Mouse (Mus musculus) liver, embryonic 14.5 days (tissue): ENCODE measurements around the gene Ubox5. TPM values are rescaled to one million over a fixed set of nuclear protein-coding genes. Genes with fewer than 3 reads are reported as not detected.
A peak's percentile ranks its signal among the peaks of the same experiment; 100 is the strongest.

Experiments
- ATAC-seq: fragments of 200-750 bp; cut with Nextera tagmentation; 2 replicates; pipeline ENCODE4 v1.8.0; 2017; ENCODE audit warnings: moderate number of reproducible peaks, mild to moderate bottlenecking, moderate library complexity; ENCODE audit not compliant: insufficient read depth
- DNase-seq, 3 experiments: peaks; one replicate each; pipeline ENCODE4 v3.0.0-alpha.2; 2012 to 2013; ENCODE audit warnings: low read depth in 3 of 3, low spot score in 3 of 3
- H3K27ac ChIP-seq: fragments of 300-500 bp; sonication (generic); 2 replicates; pipeline ENCODE4 v1.5.1; 2014; ENCODE audit warnings: moderate library complexity, mild to moderate bottlenecking, control low read depth, inconsistent platforms
- H3K27me3 ChIP-seq: fragments of 300-500 bp; sonication (generic); 2 replicates; pipeline ENCODE4 v1.6.1; 2014; ENCODE audit warnings: mild to moderate bottlenecking, low read length, moderate library complexity; ENCODE audit not compliant: control insufficient read depth, insufficient read depth
- H3K36me3 ChIP-seq: fragments of 300-500 bp; sonication (generic); replicated peaks from 2 replicates; pipeline ENCODE4 v1.6.1; 2014; ENCODE audit warnings: low read depth; ENCODE audit not compliant: control insufficient read depth, insufficient read depth
- H3K4me1 ChIP-seq, 2 experiments: fragments of 200-500 bp in 1 of 2; fragments of 300-500 bp in 1 of 2; sonication (generic) in 1 of 2; replicated peaks; 2 replicates each; pipeline ENCODE4 v1.6.1; 2012 to 2014; ENCODE audit warnings: antibody characterized with exemption in 1 of 2, inconsistent platforms in 1 of 2, low read length in 1 of 2; ENCODE audit not compliant: control insufficient read depth in 2 of 2, insufficient read depth in 2 of 2
- H3K4me2 ChIP-seq: fragments of 300-500 bp; sonication (generic); 2 replicates; pipeline ENCODE4 v1.6.1; 2014; ENCODE audit warnings: low read depth, mild to moderate bottlenecking, control low read depth, moderate library complexity
- H3K4me3 ChIP-seq, 2 experiments: fragments of 200-500 bp in 1 of 2; fragments of 300-500 bp in 1 of 2; sonication (generic) in 1 of 2; 2 replicates each; pipeline ENCODE4 v1.5.1; 2012 to 2014; ENCODE audit warnings: low read depth in 2 of 2, low read length in 2 of 2, mild to moderate bottlenecking in 2 of 2, control low read depth in 1 of 2, inconsistent platforms in 1 of 2, moderate library complexity in 1 of 2; ENCODE audit not compliant: insufficient read depth in 1 of 2
- H3K9ac ChIP-seq: fragments of 300-500 bp; sonication (generic); replicated peaks from 2 replicates; pipeline ENCODE4 v1.6.1; 2014; ENCODE audit warnings: mild to moderate bottlenecking, control low read depth, moderate library complexity
- H3K9me3 ChIP-seq: fragments of 300-500 bp; sonication (generic); 2 replicates; pipeline ENCODE4 v1.6.1; 2016; ENCODE audit warnings: low read length, mixed read lengths; ENCODE audit not compliant: control insufficient read depth
- CTCF ChIP-seq: IDR thresholded peaks from 2 replicates; pipeline ENCODE4 v1.5.1; 2016; ENCODE audit warnings: antibody characterized with exemption, low read depth, control low read depth
- EP300 ChIP-seq: IDR thresholded peaks from 2 replicates; pipeline ENCODE4 v1.6.1; 2016; ENCODE audit warnings: antibody characterized with exemption, low read depth
- WGBS: fragments of 180-500 bp; shearing (Covaris S2); extraction: QIAGEN DNeasy Blood & Tissue Kit; methylation state at CpG from one replicate; pipeline ENCODE4 v1.1.7; 2014; ENCODE audit not compliant: insufficient replicate concordance; 5-methylcytosine and 5-hydroxymethylcytosine counted together
- polyA plus RNA-seq, 2 experiments: library from polyadenylated mRNA; depleted of rRNA in 1 of 2; stranded (reverse) in 1 of 2; unstranded in 1 of 2; fragments of >200 nt; fragmentation: Nextera tagmentation in 1 of 2; extraction: Ambion mirVana in 1 of 2; gene quantifications; 2 replicates each; pipeline versions ENCODE4 v1.2.1 to v1.2.3; 2012 to 2014

Gene Ubox5
- polyA plus RNA-seq, 2 experiments, result 3.4 to 5.4 TPM

GRCm38 (mm10) chr2:130554841-130555240, 75.0 kb downstream of the Ubox5 start:
- no peaks in the 10 kb centered on the region for H3K27me3 ChIP-seq
- H3K4me1 ChIP-seq, result no peaks in the 10 kb centered on the region
- H3K36me3 ChIP-seq, result peaks cover 7% of the 10 kb centered on the region
- no peak for ATAC-seq
- no peak overlapping the region for H3K27ac ChIP-seq
- no peak for DNase-seq
- 68% methylated on average over 7 of the region's 7 CpGs for WGBS
- H3K4me3 ChIP-seq, result no peak overlapping the region
- H3K9me3 ChIP-seq, result no peaks in the 10 kb centered on the region
- TF ChIP-seq EP300, result no peak
- no peak for TF ChIP-seq CTCF
- H3K4me2 ChIP-seq, result no peak overlapping the region
- no peak overlapping the region for H3K9ac ChIP-seq

- 41% methylated on average over 8 of the region's 8 CpGs for WGBS
- Histone ChIP-seq H3K9ac (no peak overlapping the region), H3K36me3 (peaks cover 18% of the 10 kb centered on the region), H3K4me3 (no peak overlapping the region), H3K4me1 (peaks cover 0 to 3% of the 10 kb centered on the region in 2 experiments; a peak in 2 of 4 replicates), H3K27ac (no peak overlapping the region), H3K9me3 (no peaks in the 10 kb centered on the region), H3K27me3 (no peaks in the 10 kb centered on the region), H3K4me2 (no peak overlapping the region)
- peak in 2 of 3 experiments; percentile 23 to 25 for DNase-seq
- TF ChIP-seq EP300 (no peak), CTCF (no peak)
- ATAC-seq, result peak; percentile 86
Observed at GRCm38 (mm10) chr2:130546957-130547356, 82.9 kb downstream of the Ubox5 start.

DNA sequence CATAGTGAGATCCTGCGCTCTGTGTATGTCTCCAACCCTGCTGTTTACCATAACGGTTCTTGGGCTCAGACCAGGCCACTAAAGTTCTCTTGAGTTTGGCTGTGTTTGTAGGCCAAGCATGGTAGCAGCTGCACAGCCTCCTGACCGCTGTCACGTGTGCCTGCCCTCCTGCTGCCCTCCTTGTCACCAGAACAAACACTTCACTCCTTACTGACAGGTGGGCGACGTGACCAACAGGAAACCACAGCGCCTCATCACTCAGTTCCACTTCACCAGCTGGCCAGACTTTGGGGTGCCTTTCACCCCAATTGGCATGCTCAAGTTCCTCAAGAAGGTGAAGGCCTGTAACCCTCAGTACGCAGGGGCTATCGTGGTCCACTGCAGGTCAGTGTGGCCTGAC, 89.6 kb downstream of the Ubox5 start:
- Histone ChIP-seq H3K4me3 (no peak overlapping the region), H3K4me1 (peaks cover 0 to 3% of the 10 kb centered on the region in 2 experiments; a peak in 1 of 4 replicates), H3K9me3 (no peaks in the 10 kb centered on the region), H3K36me3 (peaks cover 25% of the 10 kb centered on the region), H3K4me2 (no peak overlapping the region), H3K27ac (no peak overlapping the region), H3K27me3 (no peaks in the 10 kb centered on the region), H3K9ac (no peak overlapping the region)
- ATAC-seq (no peak), DNase-seq (no peak)
- TF ChIP-seq EP300 (no peak), CTCF (no peak)
- 67% methylated on average over 9 of the region's 9 CpGs for whole genome bisulfite sequencing

Other genes starting within 250 kb of the Ubox5 start
- gene Cpxm1, start 232.5 kb downstream of the Ubox5 start, polyA plus RNA-seq (2012; rRNA removed), result 1.3 and 2.3 TPM in 2 replicates
- gene Cpxm1, start 232.5 kb downstream of the Ubox5 start, polyA plus RNA-seq (2014; fragmentation: Nextera tagmentation; extraction: Ambion mirVana), result 1.5 and 1.9 TPM in 2 replicates
- not detected in 2 replicates for gene Gm28372, start 224.8 kb downstream of the Ubox5 start, polyA plus RNA-seq (2012; rRNA removed)
- gene Gm28372, start 224.8 kb downstream of the Ubox5 start, polyA plus RNA-seq (2014; fragmentation: Nextera tagmentation; extraction: Ambion mirVana), result not detected in 2 replicates
- gene 1700020A23Rik, start 224.8 kb downstream of the Ubox5 start, polyA plus RNA-seq (2012; rRNA removed), result not detected in 2 replicates
- not detected in 2 replicates for gene 1700020A23Rik, start 224.8 kb downstream of the Ubox5 start, polyA plus RNA-seq (2014; fragmentation: Nextera tagmentation; extraction: Ambion mirVana)
- gene Tmem239, start 223.6 kb downstream of the Ubox5 start, polyA plus RNA-seq (2012; rRNA removed), result not detected in 2 replicates
- not detected in 2 replicates for gene Tmem239, start 223.6 kb downstream of the Ubox5 start, polyA plus RNA-seq (2014; fragmentation: Nextera tagmentation; extraction: Ambion mirVana)
- 34.1 and 38.3 TPM in 2 replicates for gene Vps16, start 205.7 kb downstream of the Ubox5 start, polyA plus RNA-seq (2012; rRNA removed)
- gene Vps16, start 205.7 kb downstream of the Ubox5 start, polyA plus RNA-seq (2014; fragmentation: Nextera tagmentation; extraction: Ambion mirVana), result 26.8 and 31.3 TPM in 2 replicates
- 5.6 and 6.7 TPM in 2 replicates for gene Pced1a, start 205.3 kb downstream of the Ubox5 start, polyA plus RNA-seq (2012; rRNA removed)
- 2.1 and 3.3 TPM in 2 replicates for gene Pced1a, start 205.3 kb downstream of the Ubox5 start, polyA plus RNA-seq (2014; fragmentation: Nextera tagmentation; extraction: Ambion mirVana)
- 14.6 and 19.3 TPM in 2 replicates for gene Ptpra, start 179.8 kb downstream of the Ubox5 start, polyA plus RNA-seq (2012; rRNA removed)
- gene Ptpra, start 179.8 kb downstream of the Ubox5 start, polyA plus RNA-seq (2014; fragmentation: Nextera tagmentation; extraction: Ambion mirVana), result 29.6 and 33.6 TPM in 2 replicates
- gene Mrps26, start 66.3 kb downstream of the Ubox5 start, polyA plus RNA-seq (2012; rRNA removed), result 22.9 and 24.8 TPM in 2 replicates
- gene Mrps26, start 66.3 kb downstream of the Ubox5 start, polyA plus RNA-seq (2014; fragmentation: Nextera tagmentation; extraction: Ambion mirVana), result 48.3 and 48.4 TPM in 2 replicates
- gene Oxt, start 53.9 kb downstream of the Ubox5 start, polyA plus RNA-seq (2012; rRNA removed), result not detected in 2 replicates
- gene Oxt, start 53.9 kb downstream of the Ubox5 start, polyA plus RNA-seq (2014; fragmentation: Nextera tagmentation; extraction: Ambion mirVana), result not detected in 2 replicates
- gene Avp, start 47.5 kb downstream of the Ubox5 start, polyA plus RNA-seq (2012; rRNA removed), result not detected in 2 replicates
- gene Avp, start 47.5 kb downstream of the Ubox5 start, polyA plus RNA-seq (2014; fragmentation: Nextera tagmentation; extraction: Ambion mirVana), result not detected in 2 replicates
- gene Fastkd5, start within 50 bp of the Ubox5 start, polyA plus RNA-seq (2012; rRNA removed), result 2.8 and 3.6 TPM in 2 replicates
- 11.1 and 11.9 TPM in 2 replicates for gene Fastkd5, start within 50 bp of the Ubox5 start, polyA plus RNA-seq (2014; fragmentation: Nextera tagmentation; extraction: Ambion mirVana)
- 2.1 and 2.7 TPM in 2 replicates for gene Lzts3, start 12.8 kb upstream of the Ubox5 start, polyA plus RNA-seq (2012; rRNA removed)
- gene Lzts3, start 12.8 kb upstream of the Ubox5 start, polyA plus RNA-seq (2014; fragmentation: Nextera tagmentation; extraction: Ambion mirVana), result 0.27 and 0.42 TPM in 2 replicates
- 12.8 and 27.9 TPM in 2 replicates for gene Ddrgk1, start 34.6 kb upstream of the Ubox5 start, polyA plus RNA-seq (2012; rRNA removed)
- gene Ddrgk1, start 34.6 kb upstream of the Ubox5 start, polyA plus RNA-seq (2014; fragmentation: Nextera tagmentation; extraction: Ambion mirVana), result 34.6 and 35.4 TPM in 2 replicates
- gene Itpa, start 37.6 kb upstream of the Ubox5 start, polyA plus RNA-seq (2012; rRNA removed), result 35.0 and 35.7 TPM in 2 replicates
- gene Itpa, start 37.6 kb upstream of the Ubox5 start, polyA plus RNA-seq (2014; fragmentation: Nextera tagmentation; extraction: Ambion mirVana), result 50.6 and 51.4 TPM in 2 replicates
- 0.09 and 0.12 TPM in 2 replicates for gene Slc4a11, start 67.5 kb upstream of the Ubox5 start, polyA plus RNA-seq (2012; rRNA removed)
- gene Slc4a11, start 67.5 kb upstream of the Ubox5 start, polyA plus RNA-seq (2014; fragmentation: Nextera tagmentation; extraction: Ambion mirVana), result 0.14 TPM in 1 of 2 replicates, not detected in the other